Mouse (Mus musculus) ES-CJ7 (cell line): ENCODE data around the gene Sva.

Source experiments
- DNase-seq: peaks from one replicate; pipeline ENCODE4 v3.0.0; 2011; ENCODE audit warnings: low read depth, low spot score

Sva gene

DNA sequence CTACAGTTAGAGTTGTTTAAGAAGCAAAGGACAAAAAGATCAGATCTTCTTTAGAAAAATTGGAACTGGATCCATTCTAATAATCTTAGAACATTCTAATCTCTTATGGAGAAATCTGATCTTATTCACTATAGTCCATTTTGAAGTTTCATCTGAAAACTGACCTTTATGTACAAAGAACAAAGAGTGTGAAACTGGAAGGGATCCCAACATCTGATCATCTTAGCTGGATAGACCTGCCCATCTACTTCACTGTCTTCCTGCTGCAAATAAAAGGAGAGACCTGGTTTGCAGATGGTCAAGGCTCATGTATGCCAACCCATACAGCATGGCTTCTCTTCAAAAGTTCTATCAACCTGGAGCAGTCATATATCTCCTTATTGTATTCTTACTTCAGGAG, at the start of gene Sva:
Gene Sva, plus strand, starts transcription at position 301 of the 400 bp plus-strand sequence.
- no peak for DNase-seq
